Mouse (Mus musculus): ENCODE measurements at regions not wholly inside any gene's neighbourhood (a gene's known extent, or its start where the extent isn't known, plus 50 kb on each side); places are given as distances from the start of the nearest gene placed in this dataset.
"Not testable (repeated sequence)": the region's sequence is repeated elsewhere in the genome, so short reads cannot be mapped to it uniquely, and the experiment has no call there.

DNA sequence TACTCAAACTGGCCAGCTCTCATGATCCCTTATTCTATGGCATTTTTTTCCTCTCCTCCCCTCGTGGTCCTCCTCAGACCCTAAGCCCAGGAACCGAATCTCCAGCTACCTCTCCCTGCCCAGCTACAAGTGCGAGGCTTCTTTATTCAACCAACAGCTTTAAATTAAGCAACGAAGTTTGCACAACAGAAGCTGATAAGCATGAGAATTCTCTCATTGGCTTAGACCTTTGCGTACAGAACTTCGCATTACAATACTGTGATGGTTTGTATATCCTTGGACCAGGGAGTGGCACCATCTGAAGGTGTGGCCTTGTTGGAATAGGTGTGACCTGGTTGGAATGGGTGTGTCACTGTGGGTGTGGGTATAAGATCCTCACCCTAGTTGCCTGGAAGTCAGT, 205.4 kb downstream of the Diras2 start:
- not testable (repeated sequence) for TF ChIP-seq CTCF (IDR thresholded peaks at IDR 0.05; ENCODE audit: extremely low read depth, insufficient read depth, insufficient read length, insufficient replicate concordance); POLR2A (IDR thresholded peaks at IDR 0.05; ENCODE audit: low read depth, low read length)

Data from spleen, adult 2 months (tissue).